Mouse (Mus musculus) heart, embryonic 16.5 days (tissue): ENCODE measurements around the gene Magohb. TPM values are rescaled to one million over a fixed set of nuclear protein-coding genes. Genes with fewer than 3 reads are reported as not detected.

Source experiments
- ATAC-seq: fragments of 200-750 bp; cut with Nextera tagmentation; replicated peaks from 2 replicates; pipeline ENCODE4 v1.8.0; 2017; ENCODE audit warnings: moderate number of reproducible peaks; ENCODE audit not compliant: insufficient read depth, low FRiP score; ENCODE audit errors: extremely low read depth
- H3K27ac ChIP-seq: fragments of 300-500 bp; sonication (generic); 2 replicates; pipeline ENCODE4 v1.5.1; 2014; ENCODE audit warnings: mild to moderate bottlenecking, low read length, control low read depth, moderate library complexity
- H3K27me3 ChIP-seq: fragments of 300-500 bp; sonication (generic); 2 replicates; pipeline ENCODE4 v1.6.1; 2014; ENCODE audit warnings: low read length, mixed read lengths; ENCODE audit not compliant: control insufficient read depth, insufficient read depth
- H3K36me3 ChIP-seq: fragments of 300-500 bp; sonication (generic); 2 replicates; pipeline ENCODE4 v1.6.1; 2014; ENCODE audit not compliant: control insufficient read depth, insufficient read depth
- H3K4me1 ChIP-seq: fragments of 300-500 bp; sonication (generic); 2 replicates; pipeline ENCODE4 v1.6.1; 2014; ENCODE audit warnings: low read length, mixed read lengths; ENCODE audit not compliant: control insufficient read depth, insufficient read depth
- H3K4me2 ChIP-seq: fragments of 300-500 bp; sonication (generic); 2 replicates; pipeline ENCODE4 v1.6.1; 2014; ENCODE audit warnings: low read depth, mild to moderate bottlenecking, control low read depth, low read length
- H3K4me3 ChIP-seq: fragments of 300-500 bp; sonication (generic); 2 replicates; pipeline ENCODE4 v1.5.1; 2014; ENCODE audit warnings: mild to moderate bottlenecking, control low read depth, low read length
- H3K9ac ChIP-seq: fragments of 300-500 bp; sonication (generic); 2 replicates; pipeline ENCODE4 v1.6.1; 2014; ENCODE audit warnings: low read length, control low read depth
- H3K9me3 ChIP-seq: fragments of 300-500 bp; sonication (generic); replicated peaks from 2 replicates; pipeline ENCODE4 v1.6.1; 2016; ENCODE audit warnings: low read length; ENCODE audit not compliant: control insufficient read depth
- WGBS: fragments of 180-500 bp; shearing (Covaris S2); extraction: QIAGEN DNeasy Blood & Tissue Kit; methylation state at CpG from one replicate; pipeline ENCODE4 v1.1.7; 2014; 5-methylcytosine and 5-hydroxymethylcytosine counted together
- polyA plus RNA-seq: library from polyadenylated mRNA; unstranded; fragments of >200 nt; fragmentation: Nextera tagmentation; extraction: Ambion mirVana; gene quantifications from 2 replicates; pipeline ENCODE4 v1.2.1, GENCODE M21; 2015

Gene Magohb
- polyA plus RNA-seq, result 29.8 and 34.1 TPM in 2 replicates

- Histone ChIP-seq H3K4me1 (peaks cover 6% of the 10 kb centered on the region), H3K9me3 (no peaks in the 10 kb centered on the region), H3K27me3 (no peaks in the 10 kb centered on the region), H3K36me3 (peaks cover 4% of the 10 kb centered on the region; the same call in 1 of the 2 replicates), H3K27ac (peak within 1 kb of the TSS; percentile 39; the same call in 1 of the 2 replicates), H3K4me2 (peak within 1 kb of the TSS; percentile 73), H3K9ac (peak within 1 kb of the TSS; percentile 81), H3K4me3 (peak within 1 kb of the TSS; percentile 73)
- peak; percentile 87 for ATAC-seq
- WGBS, result 1% methylated on average over 51 of the region's 51 CpGs
These were observed at the start of gene Magohb for GRCm38 (mm10) chr6:131292991-131293788. TSS of gene Magohb (minus strand) at chr6:131293244.

- no peaks in the 10 kb centered on the region for H3K9me3 ChIP-seq
- no peak for ATAC-seq
- H3K4me1 ChIP-seq, result no peaks in the 10 kb centered on the region
- no peaks in the 10 kb centered on the region for H3K36me3 ChIP-seq
- no peak overlapping the region for H3K27ac ChIP-seq
- WGBS, result 60% methylated on average over 3 of the region's 3 CpGs
- no peak overlapping the region for H3K4me3 ChIP-seq
- no peak overlapping the region for H3K4me2 ChIP-seq
- H3K27me3 ChIP-seq, result no peaks in the 10 kb centered on the region
- no peak overlapping the region for H3K9ac ChIP-seq
These were observed 47.0 kb upstream of the Magohb start for GRCm38 (mm10) chr6:131340082-131340481.

DNA sequence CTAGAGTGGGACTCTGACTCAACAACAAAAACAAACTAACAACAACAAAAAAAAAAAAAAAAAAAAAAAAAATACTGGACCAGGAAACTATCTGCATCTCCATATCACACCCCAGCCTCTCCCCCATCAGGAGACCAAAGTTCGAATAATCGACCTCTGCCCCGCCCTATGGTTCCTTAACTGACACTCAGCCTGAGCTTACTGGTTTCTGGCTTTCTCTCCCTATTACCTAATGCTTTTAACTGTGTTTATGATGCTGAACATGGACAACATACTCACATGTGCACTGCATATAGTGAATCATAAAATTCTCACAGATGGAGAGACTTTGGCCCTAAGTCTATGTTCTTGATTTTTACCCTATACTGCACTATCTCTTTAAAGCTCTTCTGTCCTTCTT, 46.3 kb upstream of the Magohb start:
- no peak for ATAC-seq
- no peak overlapping the region for H3K4me3 ChIP-seq
- no peak overlapping the region for H3K9ac ChIP-seq
- WGBS, result 75% methylated on average over 3 of the region's 3 CpGs
- H3K4me2 ChIP-seq, result no peak overlapping the region
- H3K4me1 ChIP-seq, result no peaks in the 10 kb centered on the region
- H3K27ac ChIP-seq, result no peak overlapping the region
- no peaks in the 10 kb centered on the region for H3K36me3 ChIP-seq
- no peaks in the 10 kb centered on the region for H3K9me3 ChIP-seq
- H3K27me3 ChIP-seq, result no peaks in the 10 kb centered on the region

GRCm38 (mm10) chr6:131338787-131339186, 45.7 kb upstream of the Magohb start:
- Histone ChIP-seq H3K27me3 (no peaks in the 10 kb centered on the region), H3K36me3 (no peaks in the 10 kb centered on the region), H3K4me1 (no peaks in the 10 kb centered on the region), H3K27ac (no peak overlapping the region), H3K4me3 (no peak overlapping the region), H3K9ac (no peak overlapping the region), H3K4me2 (no peak overlapping the region), H3K9me3 (no peaks in the 10 kb centered on the region)
- no peak for ATAC-seq
- WGBS, result 74% methylated on average over 1 of the region's 1 CpGs

- H3K27ac ChIP-seq, result no peak overlapping the region
- H3K4me3 ChIP-seq, result no peak overlapping the region
- no peaks in the 10 kb centered on the region for H3K36me3 ChIP-seq
- WGBS, result 78% methylated on average over 2 of the region's 2 CpGs
- H3K4me2 ChIP-seq, result no peak overlapping the region
- no peaks in the 10 kb centered on the region for H3K27me3 ChIP-seq
- ATAC-seq, result no peak
- H3K9ac ChIP-seq, result no peak overlapping the region
- no peaks in the 10 kb centered on the region for H3K4me1 ChIP-seq
- H3K9me3 ChIP-seq, result no peaks in the 10 kb centered on the region
These were observed 34.0 kb upstream of the Magohb start for GRCm38 (mm10) chr6:131327076-131327475.

DNA sequence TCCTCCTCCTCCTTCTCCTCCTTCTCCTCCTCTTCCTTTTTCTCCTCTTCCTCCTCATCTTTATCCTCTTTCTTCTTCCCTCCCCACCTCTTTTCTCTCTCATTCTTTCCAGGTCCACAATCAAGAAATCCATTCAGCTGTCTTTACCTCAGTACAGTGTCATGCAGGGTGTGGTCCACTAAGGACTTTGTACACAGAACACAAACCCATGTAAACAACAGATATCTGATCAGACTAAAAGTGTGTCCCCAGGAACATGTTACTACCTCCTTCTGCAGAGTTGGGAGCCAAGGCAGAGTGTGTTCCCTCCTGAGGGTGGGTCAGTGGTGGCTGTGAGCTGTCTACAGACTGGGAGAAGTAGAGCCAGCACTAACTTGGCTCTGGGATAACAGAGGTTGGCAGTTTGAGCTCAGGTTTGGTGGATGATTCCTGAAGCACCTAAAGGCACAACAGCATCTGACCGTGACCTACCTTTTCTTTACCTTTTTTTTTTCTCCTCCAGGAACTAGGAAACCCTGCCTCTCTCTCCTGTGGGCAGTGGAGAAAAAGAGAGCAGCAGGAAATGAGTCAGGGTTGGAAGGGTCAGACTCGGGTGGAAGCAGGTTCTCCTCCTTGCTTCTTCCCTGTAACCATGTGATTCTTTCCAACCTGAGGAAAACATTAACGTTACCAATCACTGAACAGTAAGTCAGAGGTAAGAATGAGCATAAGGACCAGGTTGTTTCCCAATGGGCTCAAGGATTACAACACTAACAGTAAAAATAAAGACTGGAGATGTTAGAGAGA, 29.0 kb upstream of the Magohb start:
- Histone ChIP-seq H3K4me2 (no peak overlapping the region), H3K4me3 (no peak overlapping the region), H3K9me3 (no peaks in the 10 kb centered on the region), H3K36me3 (no peaks in the 10 kb centered on the region), H3K27me3 (no peaks in the 10 kb centered on the region), H3K9ac (no peak overlapping the region), H3K27ac (no peak overlapping the region), H3K4me1 (no peaks in the 10 kb centered on the region)
- ATAC-seq, result no peak
- 40% methylated on average over 3 of the region's 3 CpGs for WGBS

DNA sequence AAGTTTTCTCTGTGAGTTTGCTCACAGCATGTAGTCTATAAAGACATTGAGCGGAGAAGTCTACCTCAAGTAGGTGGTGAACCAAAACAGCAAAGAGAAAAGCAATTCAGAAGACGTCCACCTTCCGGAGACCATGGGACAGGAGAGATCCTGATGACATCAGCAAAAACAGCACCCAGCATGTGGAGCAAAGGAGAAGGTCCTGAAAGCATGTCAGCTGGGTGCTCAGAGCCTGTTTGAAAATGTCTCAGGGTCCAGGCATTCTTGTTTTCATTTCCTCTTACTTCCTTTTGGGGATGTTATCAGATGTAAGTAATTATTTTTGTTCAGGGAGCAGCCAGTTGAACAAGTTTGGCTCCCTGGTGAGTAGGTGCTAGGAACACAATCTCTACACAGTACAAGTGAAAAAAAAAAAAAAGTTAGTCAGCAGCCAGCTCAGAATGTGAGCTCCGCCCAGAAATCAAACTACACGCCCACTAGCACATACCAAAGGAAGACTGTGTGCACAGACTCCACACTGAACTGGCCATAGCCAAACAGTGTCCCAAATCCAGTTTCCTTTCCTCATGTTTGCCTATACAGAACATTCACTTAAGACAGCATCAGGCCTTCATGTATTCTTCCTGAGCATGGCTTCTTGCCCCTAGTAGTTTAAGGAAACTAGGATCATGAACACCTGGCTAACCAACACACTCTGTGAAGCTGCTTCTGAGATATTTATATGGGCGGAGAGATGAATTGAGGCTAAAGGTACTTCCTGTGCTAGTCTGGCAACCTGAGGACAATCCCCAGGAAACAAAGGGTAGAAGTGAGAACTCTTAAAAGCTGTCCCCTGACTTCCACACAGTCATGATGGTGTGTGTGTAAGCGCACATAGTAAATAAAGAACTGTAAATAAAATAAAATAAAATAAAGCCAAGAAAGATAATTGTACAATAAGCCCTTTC, 23.4 kb upstream of the Magohb start:
- WGBS, result 68% methylated on average over 7 of the region's 7 CpGs
- no peaks in the 10 kb centered on the region for H3K9me3 ChIP-seq

DNA sequence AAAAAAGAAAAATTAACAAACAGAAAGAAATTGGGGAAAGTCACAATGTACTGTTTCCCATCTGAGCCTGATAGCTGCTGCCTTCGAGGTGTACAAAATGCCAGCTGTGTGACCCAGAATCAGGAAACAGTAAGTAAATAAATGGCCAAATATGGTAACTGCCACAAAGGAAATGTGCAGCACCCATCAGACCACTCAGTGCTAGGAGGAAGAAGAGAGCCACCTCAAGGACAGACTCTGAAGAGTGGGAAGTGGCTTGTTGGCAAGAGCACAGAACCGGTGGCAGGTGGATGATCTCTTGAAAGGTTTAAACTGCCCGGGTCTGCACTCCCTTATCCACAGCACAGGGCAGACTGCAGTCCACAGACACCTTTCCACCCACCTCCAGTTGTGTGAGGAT, 15.0 kb upstream of the Magohb start:
- H3K4me3 ChIP-seq, result no peak overlapping the region
- H3K27me3 ChIP-seq, result no peaks in the 10 kb centered on the region
- no peak for ATAC-seq
- H3K27ac ChIP-seq, result no peak overlapping the region
- 53% methylated on average over 3 of the region's 3 CpGs for WGBS
- no peaks in the 10 kb centered on the region for H3K9me3 ChIP-seq
- no peaks in the 10 kb centered on the region for H3K36me3 ChIP-seq
- no peak overlapping the region for H3K9ac ChIP-seq
- H3K4me1 ChIP-seq, result no peaks in the 10 kb centered on the region
- H3K4me2 ChIP-seq, result no peak overlapping the region

More for the DNA sequence above, 23.4 kb upstream of the Magohb start:
- H3K36me3 ChIP-seq, result no peaks in the 10 kb centered on the region
- H3K9ac ChIP-seq, result no peak overlapping the region
- no peak overlapping the region for H3K27ac ChIP-seq
- H3K4me1 ChIP-seq, result no peaks in the 10 kb centered on the region
- H3K4me3 ChIP-seq, result no peak overlapping the region
- H3K27me3 ChIP-seq, result no peaks in the 10 kb centered on the region
- no peak for ATAC-seq
- H3K4me2 ChIP-seq, result no peak overlapping the region
